Mouse (Mus musculus): ENCODE results near the gene Gm11238.
"Not testable (repeated sequence)": the region's sequence is repeated elsewhere in the genome, so short reads cannot be mapped to it uniquely, and the experiment has no call there.

The Gm11238 gene
- long read RNA-seq, experiment 1, result 0 reads
- long read RNA-seq, experiment 2, result 0 reads

GRCm38 (mm10) chr4:73607581-73607980 lies at the start of gene Gm11238:
Gm11238 (plus strand) TSS chr4:73607881.
- intact Hi-C loops (cut with DNase I), result not testable (repeated sequence)

DNA sequence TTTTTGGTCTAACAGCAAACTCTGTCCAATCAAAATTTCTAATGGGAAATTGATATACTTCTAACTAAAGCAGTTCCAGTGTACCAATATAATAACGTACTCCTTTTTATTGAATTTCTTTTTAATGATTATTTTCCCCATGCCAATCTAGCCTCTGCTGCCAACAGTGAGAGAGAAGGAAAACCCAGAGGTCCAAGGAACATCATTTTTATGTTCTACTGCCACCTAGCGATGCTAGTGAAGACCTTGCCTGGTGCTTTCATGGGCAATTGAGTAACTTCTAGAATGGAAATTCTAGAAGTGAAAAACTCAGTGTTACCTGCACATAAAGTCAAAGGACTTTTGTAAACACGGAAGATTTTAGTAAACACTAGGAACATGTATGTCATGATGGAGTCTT lies 8.4 kb upstream of the Gm11238 start:
- intact Hi-C loops (cut with DNase I), result no loop called here

GRCm38 (mm10) chr4:73622684-73623083 lies 15.0 kb downstream of the Gm11238 start, which contains the start of gene Gm11237:
Gm11237 (plus strand) TSS chr4:73622984.
- intact Hi-C loops (cut with DNase I), result not testable (repeated sequence)

DNA sequence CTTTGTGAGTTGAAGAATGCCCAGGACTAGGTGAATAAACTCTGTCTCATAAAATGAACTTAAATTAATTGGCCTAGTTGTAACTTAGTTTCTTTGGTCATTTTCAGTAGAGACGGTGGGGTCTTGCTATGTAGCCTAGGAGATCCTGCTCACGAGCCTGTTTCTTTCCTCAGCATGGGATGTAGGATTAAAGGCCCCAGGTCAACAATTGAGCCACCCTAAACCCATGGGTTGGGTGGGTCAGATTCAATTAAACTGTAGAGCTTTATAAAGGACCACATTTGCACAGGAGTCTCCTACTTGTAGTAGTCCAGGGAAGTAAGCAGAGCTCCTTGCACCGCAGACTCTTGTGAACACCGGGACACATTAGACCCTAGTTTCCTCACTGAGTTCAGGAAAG lies 30.1 kb downstream of the Gm11238 start, which contains the start of gene Gm11236:
TSS of gene Gm11236 (plus strand) at position 301 of the 400 bp plus-strand sequence.
- intact Hi-C loops (cut with DNase I), result not testable (repeated sequence)

DNA sequence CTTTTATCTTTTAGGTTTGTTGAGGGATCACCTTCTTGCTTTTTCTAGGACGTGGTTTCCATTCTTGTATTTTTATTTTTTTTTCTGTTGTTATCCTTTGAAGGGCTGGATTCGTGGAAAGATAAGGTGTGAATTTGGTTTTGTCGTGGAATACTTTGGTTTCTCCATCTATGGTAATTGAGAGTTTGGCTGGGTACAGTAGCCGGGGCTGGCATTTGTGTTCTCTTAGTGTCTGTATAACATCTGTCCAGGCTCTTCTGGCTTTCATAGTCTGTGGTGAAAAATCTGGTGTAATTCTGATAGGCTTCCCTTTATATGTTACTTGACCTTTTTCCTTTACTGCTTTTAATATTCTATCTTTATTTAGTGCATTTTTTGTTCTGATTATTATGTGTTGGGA lies 54.2 kb downstream of the Gm11238 start:
- intact Hi-C loops (cut with DNase I), result not testable (repeated sequence)

DNA sequence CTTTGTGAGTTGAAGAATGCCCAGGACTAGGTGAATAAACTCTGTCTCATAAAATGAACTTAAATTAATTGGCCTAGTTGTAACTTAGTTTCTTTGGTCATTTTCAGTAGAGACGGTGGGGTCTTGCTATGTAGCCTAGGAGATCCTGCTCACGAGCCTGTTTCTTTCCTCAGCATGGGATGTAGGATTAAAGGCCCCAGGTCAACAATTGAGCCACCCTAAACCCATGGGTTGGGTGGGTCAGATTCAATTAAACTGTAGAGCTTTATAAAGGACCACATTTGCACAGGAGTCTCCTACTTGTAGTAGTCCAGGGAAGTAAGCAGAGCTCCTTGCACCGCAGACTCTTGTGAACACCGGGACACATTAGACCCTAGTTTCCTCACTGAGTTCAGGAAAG lies 60.4 kb downstream of the Gm11238 start, which contains the start of gene Gm11239:
TSS of gene Gm11239 (plus strand) at position 301 of the 400 bp plus-strand sequence.
- intact Hi-C loops (cut with DNase I), result not testable (repeated sequence)

GRCm38 (mm10) chr4:73683216-73683615 lies 75.5 kb downstream of the Gm11238 start, which contains the start of gene Gm428:
Gm428 (plus strand) TSS chr4:73683516.
- intact Hi-C loops (cut with DNase I), result not testable (repeated sequence)

Data from adrenal gland (tissue).